Mouse (Mus musculus) intestine, embryonic 15.5 days (tissue): ENCODE measurements around the gene Cmtm6. TPM values are rescaled to one million over a fixed set of nuclear protein-coding genes. Genes with fewer than 3 reads are reported as not detected.

Experiments used
- ATAC-seq: fragments of 200-750 bp; cut with Nextera tagmentation; 2 replicates; pipeline ENCODE4 v1.8.0; 2017; ENCODE audit warnings: moderate TSS enrichment, moderate library complexity
- H3K27ac ChIP-seq: fragments of 300-500 bp; sonication (generic); 2 replicates; pipeline ENCODE4 v1.5.1; 2015; ENCODE audit warnings: mild to moderate bottlenecking, inconsistent platforms
- H3K27me3 ChIP-seq: fragments of 300-500 bp; sonication (generic); replicated peaks from 2 replicates; pipeline ENCODE4 v1.6.1; 2015; ENCODE audit warnings: inconsistent platforms
- H3K36me3 ChIP-seq: fragments of 300-500 bp; sonication (generic); 2 replicates; pipeline ENCODE4 v1.6.1; 2015; ENCODE audit warnings: inconsistent platforms
- H3K4me1 ChIP-seq: fragments of 300-500 bp; sonication (generic); replicated peaks from 2 replicates; pipeline ENCODE4 v1.6.1; 2015; ENCODE audit warnings: inconsistent platforms
- H3K4me2 ChIP-seq: fragments of 300-500 bp; sonication (generic); replicated peaks from 2 replicates; pipeline ENCODE4 v1.6.1; 2015; ENCODE audit warnings: mild to moderate bottlenecking, inconsistent platforms
- H3K4me3 ChIP-seq: fragments of 300-500 bp; sonication (generic); replicated peaks from 2 replicates; pipeline ENCODE4 v1.5.1; 2015; ENCODE audit warnings: inconsistent platforms
- H3K9ac ChIP-seq: fragments of 300-500 bp; sonication (generic); 2 replicates; pipeline ENCODE4 v1.6.1; 2015; ENCODE audit warnings: inconsistent platforms
- H3K9me3 ChIP-seq: fragments of 300-500 bp; sonication (generic); 2 replicates; pipeline ENCODE4 v1.6.1; 2016; ENCODE audit warnings: inconsistent platforms
- WGBS: fragments of 180-500 bp; shearing (Covaris S2); methylation state at CpG from one replicate; pipeline ENCODE4 v1.1.7; 2015; 5-methylcytosine and 5-hydroxymethylcytosine counted together
- polyA plus RNA-seq: library from polyadenylated mRNA; unstranded; fragments of >200 nt; fragmentation: Nextera tagmentation; extraction: Ambion mirVana; gene quantifications from 2 replicates; pipeline ENCODE4 v1.2.1, GENCODE M21; 2015

Gene Cmtm6
- polyA plus RNA-seq, 1 experiment from 2014 or later: 77.7 TPM

DNA sequence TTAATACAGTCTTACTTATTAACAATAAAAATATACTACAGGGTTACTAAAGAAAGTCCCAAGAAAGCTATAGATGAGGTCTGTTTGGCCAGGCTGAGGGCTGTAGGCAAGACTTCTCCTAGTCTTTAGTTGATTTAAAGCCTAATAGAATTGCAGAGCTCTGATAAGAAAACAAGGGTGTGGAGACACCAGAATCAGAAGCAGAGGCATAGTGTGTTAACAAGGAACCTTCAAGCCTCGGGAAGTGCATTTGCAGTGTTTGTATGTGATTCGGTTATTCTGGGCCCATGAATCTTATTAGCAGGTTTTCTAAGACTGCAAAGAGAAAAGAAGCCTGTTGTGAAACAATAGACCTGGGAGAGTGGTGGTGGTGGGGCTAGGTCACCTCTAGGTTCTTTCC, 2.3 kb downstream of the Cmtm6 start:
- H3K4me2 ChIP-seq: peak overlapping the region; percentile 71; the same call in 1 of the 2 replicates
- 54% methylated on average over 2 of the region's 2 CpGs for WGBS

DNA sequence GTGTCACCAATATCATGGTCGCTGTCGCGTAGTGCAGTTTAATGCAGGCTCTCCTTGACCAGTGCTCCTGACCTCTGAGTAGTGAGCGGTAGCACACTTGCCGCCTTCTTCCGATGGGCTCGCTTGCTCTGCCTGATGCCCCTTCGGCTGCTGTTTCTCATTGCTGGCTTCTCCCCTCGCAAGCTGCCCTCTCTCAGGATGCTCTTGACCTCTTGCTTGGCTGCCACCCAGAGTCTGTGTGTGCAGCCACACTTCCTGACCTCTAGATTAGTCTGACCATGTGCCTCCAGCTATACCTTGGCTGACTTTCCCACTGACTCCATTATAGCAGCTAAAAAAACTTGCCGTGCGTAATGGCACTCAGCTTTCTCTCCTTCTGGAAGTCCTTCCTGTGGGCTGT, 5.5 kb downstream of the Cmtm6 start:
- peaks cover 16% of the 10 kb centered on the region for H3K4me1 ChIP-seq
- no peak for ATAC-seq
- H3K27ac ChIP-seq: no peak overlapping the region
- H3K9ac ChIP-seq: no peak overlapping the region
- no peaks in the 10 kb centered on the region for H3K27me3 ChIP-seq
- WGBS: 69% methylated on average over 11 of the region's 11 CpGs
- H3K4me2 ChIP-seq: no peak overlapping the region
- 0 out of 2 replicates have a peak, but pooled peaks cover 5% of the 10 kb centered on the region for H3K36me3 ChIP-seq
- H3K9me3 ChIP-seq: no peaks in the 10 kb centered on the region
- H3K4me3 ChIP-seq: no peak overlapping the region

More for the DNA sequence above, 2.3 kb downstream of the Cmtm6 start:
- H3K27ac ChIP-seq: peak overlapping the region; percentile 56; the same call in 1 of the 2 replicates
- H3K9ac ChIP-seq: no peak overlapping the region
- H3K27me3 ChIP-seq: no peaks in the 10 kb centered on the region
- peaks cover 16% of the 10 kb centered on the region for H3K4me1 ChIP-seq
- 0 out of 2 replicates have a peak, but pooled peaks cover 4% of the 10 kb centered on the region for H3K36me3 ChIP-seq
- ATAC-seq: no peak
- H3K4me3 ChIP-seq: no peak overlapping the region
- H3K9me3 ChIP-seq: no peaks in the 10 kb centered on the region

GRCm38 (mm10) chr9:114740336-114740735, 9.4 kb downstream of the Cmtm6 start:
- Histone ChIP-seq H3K9me3 (no peaks in the 10 kb centered on the region), H3K4me3 (no peak overlapping the region), H3K27me3 (no peaks in the 10 kb centered on the region), H3K9ac (no peak overlapping the region), H3K27ac (no peak overlapping the region), H3K4me2 (no peak overlapping the region), H3K36me3 (0 out of 2 replicates have a peak, but pooled peaks cover 5% of the 10 kb centered on the region), H3K4me1 (peaks cover 12% of the 10 kb centered on the region)
- WGBS: 76% methylated on average over 9 of the region's 9 CpGs
- no peak for ATAC-seq

GRCm38 (mm10) chr9:114742731-114743130, 11.8 kb downstream of the Cmtm6 start:
- H3K27ac ChIP-seq: peak overlapping the region; percentile 33; the same call in 1 of the 2 replicates
- H3K4me2 ChIP-seq: no peak overlapping the region
- WGBS: 77% methylated on average over 2 of the region's 2 CpGs
- peaks cover 18% of the 10 kb centered on the region; the same call in 1 of the 2 replicates for H3K36me3 ChIP-seq
- peaks cover 8% of the 10 kb centered on the region; the same call in 1 of the 2 replicates for H3K4me1 ChIP-seq
- no peaks in the 10 kb centered on the region for H3K27me3 ChIP-seq
- 0 out of 2 replicates have a peak, but pooled peaks have one; percentile 19 for ATAC-seq
- H3K9me3 ChIP-seq: no peaks in the 10 kb centered on the region
- H3K4me3 ChIP-seq: no peak overlapping the region
- no peak overlapping the region for H3K9ac ChIP-seq

GRCm38 (mm10) chr9:114745163-114745562, 14.2 kb downstream of the Cmtm6 start:
- Histone ChIP-seq H3K9ac (no peak overlapping the region), H3K4me3 (no peak overlapping the region), H3K36me3 (peaks cover 22% of the 10 kb centered on the region), H3K27ac (no peak overlapping the region), H3K27me3 (no peaks in the 10 kb centered on the region), H3K4me2 (no peak overlapping the region), H3K9me3 (no peaks in the 10 kb centered on the region), H3K4me1 (peaks cover 8% of the 10 kb centered on the region; the same call in 1 of the 2 replicates)
- WGBS: 57% methylated on average over 4 of the region's 4 CpGs
- no peak for ATAC-seq

GRCm38 (mm10) chr9:114745654-114746053, 14.7 kb downstream of the Cmtm6 start:
- no peaks in the 10 kb centered on the region for H3K9me3 ChIP-seq
- no peak overlapping the region for H3K9ac ChIP-seq
- no peak overlapping the region for H3K4me3 ChIP-seq
- peaks cover 8% of the 10 kb centered on the region; the same call in 1 of the 2 replicates for H3K4me1 ChIP-seq
- ATAC-seq: no peak
- no peaks in the 10 kb centered on the region for H3K27me3 ChIP-seq
- peaks cover 22% of the 10 kb centered on the region for H3K36me3 ChIP-seq
- H3K4me2 ChIP-seq: no peak overlapping the region
- 81% methylated on average over 4 of the region's 4 CpGs for WGBS
- H3K27ac ChIP-seq: no peak overlapping the region

DNA sequence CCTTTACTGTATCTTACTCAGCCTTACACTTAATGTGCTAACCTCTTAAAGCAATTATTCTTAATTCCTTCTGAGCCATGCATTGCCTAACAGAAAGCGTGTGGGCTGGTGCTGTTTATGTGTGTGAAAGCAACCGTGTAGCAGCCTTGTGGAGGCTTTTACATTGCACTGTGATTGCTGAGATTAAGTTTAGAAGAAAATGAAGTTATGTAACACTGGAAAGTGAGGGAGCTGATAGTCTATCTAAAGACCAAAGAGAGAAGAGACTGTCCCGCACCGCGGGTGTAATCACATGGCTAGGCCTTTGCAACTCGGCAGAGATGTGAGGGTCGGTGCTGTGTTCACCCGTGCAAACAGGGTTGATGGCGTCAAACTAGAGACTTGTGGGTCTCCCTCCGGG, 16.1 kb downstream of the Cmtm6 start:
- no peak overlapping the region for H3K27ac ChIP-seq
- WGBS: 81% methylated on average over 10 of the region's 10 CpGs

GRCm38 (mm10) chr9:114747466-114747865, 16.6 kb downstream of the Cmtm6 start:
- H3K4me1 ChIP-seq: 0 out of 2 replicates have a peak, but pooled peaks cover 5% of the 10 kb centered on the region
- H3K36me3 ChIP-seq: peaks cover 22% of the 10 kb centered on the region
- H3K27ac ChIP-seq: no peak overlapping the region
- H3K27me3 ChIP-seq: no peaks in the 10 kb centered on the region
- H3K4me2 ChIP-seq: no peak overlapping the region
- no peak overlapping the region for H3K9ac ChIP-seq
- no peaks in the 10 kb centered on the region for H3K9me3 ChIP-seq
- H3K4me3 ChIP-seq: no peak overlapping the region
- 80% methylated on average over 12 of the region's 12 CpGs for WGBS
- ATAC-seq: no peak

More for the DNA sequence above, 16.1 kb downstream of the Cmtm6 start:
- peaks cover 22% of the 10 kb centered on the region for H3K36me3 ChIP-seq
- peaks cover 8% of the 10 kb centered on the region; the same call in 1 of the 2 replicates for H3K4me1 ChIP-seq
- no peak for ATAC-seq
- no peak overlapping the region for H3K4me3 ChIP-seq
- no peaks in the 10 kb centered on the region for H3K9me3 ChIP-seq
- no peaks in the 10 kb centered on the region for H3K27me3 ChIP-seq
- H3K4me2 ChIP-seq: no peak overlapping the region
- H3K9ac ChIP-seq: no peak overlapping the region

- H3K4me1 ChIP-seq: peaks cover 3% of the 10 kb centered on the region; the same call in 1 of the 2 replicates
- no peak overlapping the region for H3K4me2 ChIP-seq
- no peak overlapping the region for H3K4me3 ChIP-seq
- no peaks in the 10 kb centered on the region for H3K27me3 ChIP-seq
- WGBS: 84% methylated on average over 3 of the region's 3 CpGs
- peaks cover 18% of the 10 kb centered on the region for H3K36me3 ChIP-seq
- H3K27ac ChIP-seq: no peak overlapping the region
- no peak overlapping the region for H3K9ac ChIP-seq
- ATAC-seq: no peak
- no peaks in the 10 kb centered on the region for H3K9me3 ChIP-seq
Measured at GRCm38 (mm10) chr9:114751582-114751981, 20.7 kb downstream of the Cmtm6 start.

DNA sequence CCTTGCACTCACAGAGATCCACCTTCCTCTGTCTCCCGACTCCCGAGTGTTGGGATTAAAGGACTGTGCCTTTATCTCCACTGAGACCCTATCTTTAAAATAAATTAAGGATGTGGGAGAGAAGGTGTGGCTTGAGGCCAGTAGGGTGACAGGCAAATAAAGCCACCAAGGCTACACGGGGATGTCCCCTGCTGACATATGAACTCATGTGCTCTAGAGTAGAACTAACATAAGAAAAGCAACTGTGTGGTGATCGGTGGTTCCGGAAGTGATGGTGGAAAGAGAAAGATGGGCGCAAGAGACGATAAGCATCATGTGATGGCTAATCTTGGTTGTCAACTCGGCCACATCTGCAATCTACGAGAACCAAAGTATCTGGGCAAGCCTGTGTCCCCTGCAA, 21.4 kb downstream of the Cmtm6 start:
- 74% methylated on average over 9 of the region's 9 CpGs for WGBS
- H3K27me3 ChIP-seq: no peaks in the 10 kb centered on the region
- no peak overlapping the region for H3K9ac ChIP-seq
- peaks cover 3% of the 10 kb centered on the region; the same call in 1 of the 2 replicates for H3K4me1 ChIP-seq
- H3K36me3 ChIP-seq: peaks cover 13% of the 10 kb centered on the region
- ATAC-seq: peak; percentile 23
- no peak overlapping the region for H3K27ac ChIP-seq
- H3K9me3 ChIP-seq: no peaks in the 10 kb centered on the region
- H3K4me2 ChIP-seq: peak overlapping the region; percentile 92; the same call in 1 of the 2 replicates
- H3K4me3 ChIP-seq: peak overlapping the region; percentile 56; the same call in 1 of the 2 replicates

GRCm38 (mm10) chr9:114752863-114753484, 22.1 kb downstream of the Cmtm6 start:
- 7% methylated on average over 36 of the region's 36 CpGs for WGBS
- H3K9ac ChIP-seq: peak overlapping the region; percentile 62
- peak; percentile 95 for ATAC-seq

GRCm38 (mm10) chr9:114758272-114758671, 27.4 kb downstream of the Cmtm6 start:
- no peaks in the 10 kb centered on the region for H3K27me3 ChIP-seq
- peaks cover 2% of the 10 kb centered on the region for H3K36me3 ChIP-seq
- WGBS: 80% methylated on average over 7 of the region's 7 CpGs
- H3K4me2 ChIP-seq: no peak overlapping the region
- no peak for ATAC-seq
- H3K9ac ChIP-seq: no peak overlapping the region
- no peak overlapping the region for H3K4me3 ChIP-seq
- no peak overlapping the region for H3K27ac ChIP-seq
- H3K9me3 ChIP-seq: no peaks in the 10 kb centered on the region
- no peaks in the 10 kb centered on the region for H3K4me1 ChIP-seq

More at GRCm38 (mm10) chr9:114752863-114753484, 22.1 kb downstream of the Cmtm6 start:
- Histone ChIP-seq H3K4me2 (peak overlapping the region; percentile 92), H3K4me1 (peaks cover 3% of the 10 kb centered on the region; the same call in 1 of the 2 replicates), H3K4me3 (peak overlapping the region; percentile 56), H3K36me3 (peaks cover 6% of the 10 kb centered on the region; the same call in 1 of the 2 replicates), H3K27ac (peak overlapping the region; percentile 73), H3K9me3 (no peaks in the 10 kb centered on the region), H3K27me3 (no peaks in the 10 kb centered on the region)
